Mouse (Mus musculus) small intestine, adult 2 months (tissue): ENCODE results near the gene Rpp25l.

ENCODE experiments used
- CTCF ChIP-seq: fragments of 200-500 bp; IDR thresholded peaks from 2 replicates; pipeline ENCODE4 v1.5.1; 2012; ENCODE audit warnings: low read depth, mild to moderate bottlenecking, control low read depth, inconsistent platforms, low read length, moderate library complexity, mixed read lengths; ENCODE audit not compliant: insufficient replicate concordance, insufficient read length; ENCODE audit errors: extremely low read depth
- POLR2A ChIP-seq: fragments of 200-500 bp; IDR thresholded peaks from 2 replicates; pipeline ENCODE4 v1.6.1; 2012; ENCODE audit warnings: low read depth, mild to moderate bottlenecking, control low read depth, inconsistent platforms, low read length, moderate library complexity

DNA sequence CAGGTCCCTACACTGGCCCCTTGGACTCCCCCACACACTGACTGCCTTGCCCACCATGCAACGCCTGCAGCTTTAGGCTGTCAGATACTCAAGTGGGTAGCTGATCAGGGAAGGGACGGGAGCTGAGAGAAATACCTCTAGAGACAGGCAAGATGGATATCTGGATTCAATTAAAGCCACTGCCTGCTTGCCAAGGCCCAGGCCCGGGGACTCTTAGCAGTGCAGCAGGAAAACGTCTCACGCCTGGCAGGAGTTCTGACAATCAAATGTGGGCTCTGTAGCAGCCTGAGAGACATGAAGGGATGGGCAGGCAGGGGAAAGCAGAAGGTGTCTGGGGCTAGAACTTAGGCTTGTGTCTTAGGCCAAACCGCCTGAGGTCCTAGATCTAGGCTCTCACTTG lies 3.5 kb upstream of the Rpp25l start:
- no peak for TF ChIP-seq POLR2A
- no peak for TF ChIP-seq CTCF
